Mouse (Mus musculus) right cerebral cortex, postnatal 36 days (tissue): ENCODE measurements around the gene Cacnb4.

Experiments used
- DNase-seq, 2 experiments: peaks; one replicate each; pipeline ENCODE4 v3.0.0; 2022; ENCODE audit warnings: low spot score in 2 of 2, mixed read lengths in 1 of 2

Gene Cacnb4

DNA sequence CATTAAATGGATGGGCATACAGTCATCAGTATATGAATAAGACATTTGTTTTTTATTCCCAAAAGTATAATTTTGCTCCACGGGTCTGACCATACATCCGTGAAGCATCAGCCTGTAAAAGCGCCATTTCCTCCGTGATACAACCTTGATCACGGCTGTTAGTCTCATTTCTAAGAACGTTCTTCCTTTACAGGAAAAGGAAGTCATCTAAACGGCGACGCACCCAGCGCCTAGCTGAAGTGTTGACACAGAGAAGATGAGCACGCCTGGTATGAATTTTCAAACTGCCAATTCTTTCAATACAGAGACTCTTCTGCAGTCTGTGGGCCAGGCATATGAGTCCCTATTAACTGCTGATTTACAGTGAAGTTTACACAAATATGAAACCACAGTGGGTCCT is 106.5 kb downstream of the Cacnb4 start:
- DNase-seq = no peak

GRCm38 (mm10) chr2:52568131-52568530 is 108.5 kb downstream of the Cacnb4 start:
- DNase-seq = no peak

DNA sequence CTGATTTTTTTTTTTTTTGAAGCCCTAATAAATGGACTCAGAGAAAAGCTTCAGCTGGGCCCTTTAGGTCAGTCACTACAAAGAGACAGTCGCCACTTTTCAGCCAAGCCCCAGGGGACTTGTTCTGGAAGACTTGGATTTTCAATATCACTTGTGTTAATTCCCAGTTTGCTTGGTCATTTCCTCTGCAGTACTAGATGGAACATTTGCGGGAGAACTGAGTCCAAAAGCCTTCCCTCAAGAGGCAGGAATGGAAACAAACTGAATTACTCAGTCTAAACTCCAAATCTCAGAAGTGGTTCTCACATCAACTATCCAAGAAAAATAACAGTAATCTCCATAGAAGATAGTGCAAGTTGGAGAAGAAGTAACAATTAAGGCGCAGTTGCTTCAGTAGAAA is 109.2 kb downstream of the Cacnb4 start:
- DNase-seq = no peak

GRCm38 (mm10) chr2:52563277-52563676 is 113.4 kb downstream of the Cacnb4 start:
- DNase-seq = no peak

GRCm38 (mm10) chr2:52562356-52562755 is 114.3 kb downstream of the Cacnb4 start:
- DNase-seq = no peak

- DNase-seq = no peak
These were observed 115.5 kb downstream of the Cacnb4 start for GRCm38 (mm10) chr2:52561137-52561536.

- DNase-seq = no peak
These were observed 116.4 kb downstream of the Cacnb4 start for GRCm38 (mm10) chr2:52560266-52560665.

DNA sequence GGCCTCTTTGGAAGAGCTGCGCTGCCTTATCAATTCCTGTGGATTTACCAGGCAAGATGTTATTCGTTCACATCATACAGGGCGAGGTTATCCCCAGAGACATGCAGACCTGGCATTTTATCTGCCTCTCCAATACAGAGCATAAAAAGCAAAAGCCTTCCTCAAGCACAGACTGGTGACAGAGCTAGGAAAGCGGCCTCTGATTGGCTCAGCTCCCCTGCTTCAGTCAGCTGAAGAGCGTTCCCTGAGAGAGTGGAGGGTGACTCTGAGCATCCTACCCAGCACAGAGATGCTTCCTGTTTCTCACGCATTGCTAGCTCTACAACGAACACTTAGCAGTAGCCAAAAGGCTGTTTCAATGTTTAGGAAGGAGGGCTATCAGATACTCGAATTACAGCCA is 118.2 kb downstream of the Cacnb4 start:
- DNase-seq = peak; percentile 63 to 71

DNA sequence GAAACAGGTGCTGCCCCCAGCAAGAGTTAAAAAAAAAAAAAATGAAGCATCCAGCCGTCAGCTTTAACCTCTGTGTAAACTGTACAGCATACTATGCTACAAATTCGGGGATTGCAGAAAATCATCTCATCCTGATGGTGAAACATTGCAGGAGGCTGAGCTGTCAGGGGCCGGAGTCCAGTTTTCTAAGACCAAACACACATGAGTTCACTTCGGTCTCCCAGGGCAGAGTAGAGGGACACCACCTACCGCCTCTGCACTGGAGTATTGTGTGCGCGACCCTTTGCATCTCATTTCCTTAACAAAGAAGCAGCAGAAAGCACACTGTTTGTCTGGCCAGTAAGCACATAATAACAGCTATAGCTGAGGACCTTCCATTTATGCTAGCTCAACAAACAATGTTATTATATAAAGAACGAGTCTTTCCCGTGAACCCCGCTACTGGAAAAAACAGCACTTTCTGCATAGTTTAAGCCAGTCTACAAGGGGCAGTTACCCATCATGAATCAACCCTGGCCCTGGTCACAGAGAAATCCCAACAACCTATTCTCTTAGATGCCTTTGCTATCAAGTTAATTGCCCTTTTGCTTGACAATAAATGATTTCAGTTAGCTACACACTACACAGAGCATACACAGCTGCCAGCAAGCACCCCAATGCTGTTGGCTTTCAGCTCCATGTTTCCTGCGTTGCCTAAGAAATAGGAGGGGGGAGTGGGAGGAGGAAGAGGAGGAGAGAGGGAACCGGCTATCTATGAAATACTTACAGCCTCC is 118.9 kb downstream of the Cacnb4 start:
- DNase-seq = no peak

GRCm38 (mm10) chr2:52556961-52557326 is 119.7 kb downstream of the Cacnb4 start:
- DNase-seq = no peak

GRCm38 (mm10) chr2:52556298-52556960 is 120.2 kb downstream of the Cacnb4 start:
- DNase-seq = no peak

DNA sequence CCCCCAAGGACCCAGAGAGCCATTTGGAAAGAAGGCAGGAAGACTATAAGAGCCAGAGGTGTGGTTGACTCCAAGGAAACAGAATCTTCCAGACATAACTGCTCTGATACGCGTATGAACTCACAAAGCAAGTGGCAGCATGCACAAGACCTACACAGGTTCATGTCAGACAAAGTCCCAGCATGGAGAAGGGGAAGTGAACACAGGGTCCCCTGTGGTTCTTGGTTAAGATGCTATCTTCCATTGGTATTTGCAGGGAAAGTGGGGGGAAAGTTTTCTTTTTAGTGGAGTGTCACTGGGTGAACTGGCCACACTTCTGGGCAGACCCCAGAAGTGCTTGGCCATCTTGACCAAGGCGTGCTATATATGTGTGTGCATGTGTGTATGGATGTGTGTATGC is 128.2 kb downstream of the Cacnb4 start:
- no peak for DNase-seq

- DNase-seq = no peak
These were observed 129.3 kb downstream of the Cacnb4 start for GRCm38 (mm10) chr2:52547331-52547730.

DNA sequence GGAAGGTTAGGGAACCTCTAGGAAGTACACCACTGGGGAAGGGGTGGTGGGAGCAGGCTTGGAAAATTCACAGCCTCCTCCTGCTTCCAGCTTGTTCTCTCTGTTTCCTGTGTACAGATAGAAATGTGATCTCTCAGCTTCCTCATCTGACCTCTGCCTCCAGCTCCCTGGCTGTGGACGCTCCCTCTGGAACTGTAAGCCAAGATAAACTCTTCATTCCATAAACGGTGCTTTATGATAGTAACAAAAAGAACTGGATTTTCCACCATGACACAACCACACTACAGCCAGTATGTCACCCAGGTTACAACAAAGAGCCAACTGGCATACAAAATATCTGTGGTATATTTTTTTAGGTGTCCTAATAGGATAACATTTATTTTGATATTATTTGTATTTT is 132.1 kb downstream of the Cacnb4 start:
- DNase-seq = no peak

GRCm38 (mm10) chr2:52541068-52541467 is 135.6 kb downstream of the Cacnb4 start:
- DNase-seq = no peak

GRCm38 (mm10) chr2:52539318-52539717 is 137.3 kb downstream of the Cacnb4 start:
- DNase-seq = no peak

DNA sequence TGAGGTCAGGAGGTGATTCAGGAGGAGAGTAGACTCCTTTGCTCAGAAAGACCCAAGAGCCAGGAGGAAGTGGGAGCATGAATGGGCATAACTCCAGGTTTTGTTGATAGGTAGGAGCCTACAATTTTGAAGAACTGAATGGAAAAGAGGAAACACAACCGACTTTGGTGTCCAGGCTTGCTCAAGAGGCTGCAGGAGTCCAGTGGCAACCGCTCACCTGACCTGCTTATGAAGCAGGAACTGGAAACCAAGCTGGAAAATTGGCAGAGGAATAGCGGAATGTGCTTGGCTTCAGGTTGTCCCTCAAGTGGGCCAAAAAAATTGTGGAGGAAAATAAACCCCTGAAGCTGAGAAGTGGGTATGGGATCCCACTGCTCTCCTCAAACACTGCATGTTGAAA is 139.0 kb downstream of the Cacnb4 start:
- no peak for DNase-seq

GRCm38 (mm10) chr2:52537155-52537554 is 139.5 kb downstream of the Cacnb4 start:
- DNase-seq = no peak

DNA sequence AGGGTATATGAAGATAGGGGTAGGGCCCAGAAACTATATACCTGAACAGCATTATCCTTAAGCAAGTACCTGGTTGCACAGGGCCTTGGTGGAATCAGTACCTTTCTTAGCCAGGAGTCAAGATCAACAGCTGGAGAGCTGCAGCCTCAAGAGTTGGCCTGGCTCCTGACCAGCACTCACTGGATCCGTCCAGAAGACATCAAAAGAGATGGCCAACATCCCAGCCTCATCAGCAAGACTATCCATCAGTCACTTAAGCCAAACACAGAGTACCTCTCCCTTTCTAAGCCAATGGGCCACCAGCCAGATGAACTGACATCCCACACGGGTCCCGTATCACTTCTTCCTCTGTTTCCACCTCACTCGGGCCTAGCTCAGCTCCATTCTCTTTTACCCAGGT is 140.1 kb downstream of the Cacnb4 start:
- DNase-seq = no peak

- no peak for DNase-seq
These were observed 142.9 kb downstream of the Cacnb4 start for GRCm38 (mm10) chr2:52533696-52534095.

DNA sequence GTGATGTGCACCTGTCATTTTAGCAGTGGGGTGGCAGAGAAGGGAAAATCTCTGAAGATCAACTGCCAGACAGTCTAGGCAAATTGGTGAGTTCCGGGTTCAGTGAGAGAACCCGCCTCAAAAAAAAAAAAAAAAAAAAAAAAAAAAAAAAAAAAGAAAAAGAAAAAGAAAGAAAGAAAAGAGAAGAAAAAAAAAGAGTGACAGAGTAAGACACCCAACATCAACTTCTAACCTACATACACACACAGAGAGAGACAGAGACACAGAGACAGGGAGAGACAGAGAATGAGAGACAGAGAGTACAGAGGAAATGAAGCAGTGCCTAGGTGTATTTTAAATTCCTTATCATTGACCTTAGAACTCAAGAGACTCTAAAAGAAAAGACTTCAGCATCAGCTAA is 146.1 kb downstream of the Cacnb4 start:
- DNase-seq = no peak

- DNase-seq = no peak
These were observed 147.4 kb downstream of the Cacnb4 start for GRCm38 (mm10) chr2:52529245-52529644.

- DNase-seq = no peak
These were observed 150.6 kb downstream of the Cacnb4 start for GRCm38 (mm10) chr2:52525876-52526592.
